Mouse (Mus musculus) kidney, adult 2 months (tissue): ENCODE measurements around the gene Tenm4.

Source experiments
- CTCF ChIP-seq: fragments of 200-500 bp; conservative IDR thresholded peaks from 2 replicates; pipeline ENCODE4 v1.5.1; 2011; ENCODE audit warnings: low read depth, mild to moderate bottlenecking, control low read depth, low read length, moderate library complexity, mixed read lengths; ENCODE audit not compliant: insufficient read depth, insufficient read length
- POLR2A ChIP-seq: fragments of 200-500 bp; IDR thresholded peaks from one replicate; pipeline ENCODE4 v1.6.1; 2011; ENCODE audit warnings: low read depth, low read length, control low read depth

DNA sequence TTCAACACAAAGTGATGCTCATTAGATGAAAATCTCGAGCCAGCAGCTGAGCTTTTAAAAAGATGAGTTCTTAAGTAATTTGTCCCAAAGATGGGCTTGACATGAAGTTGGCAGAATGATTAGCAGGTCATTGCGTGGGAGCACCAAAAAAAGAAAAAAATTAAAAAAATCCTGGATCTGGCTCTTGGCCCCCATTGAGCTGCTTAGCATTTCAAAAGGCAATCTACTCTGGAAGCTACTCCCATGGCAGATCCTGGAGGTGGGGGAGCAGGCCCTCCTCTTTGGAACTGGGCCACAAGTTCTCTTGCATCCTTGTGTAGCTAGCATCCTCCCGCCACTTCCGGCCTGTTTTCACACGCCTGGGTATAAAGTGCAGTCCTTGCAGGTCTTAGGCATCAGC is 590.1 kb downstream of the Tenm4 start:
- TF ChIP-seq POLR2A (no peak), CTCF (no peak)
